Mouse (Mus musculus) left cerebral cortex, postnatal 4 days (tissue): ENCODE measurements around the gene Cdkl1. TPM values are rescaled to one million over a fixed set of nuclear protein-coding genes. Genes with fewer than 3 reads are reported as not detected.

ENCODE experiments used
- DNase-seq: peaks from one replicate; pipeline ENCODE4 v3.0.0-alpha.2; 2022
- intact Hi-C: fragments of 180-260 bp; cut with DNase I; formaldehyde crosslinking; loops from one replicate; pipeline ENCODE4 v1.15.1; 2025
- total RNA-seq, 2 experiments: library from RNA; stranded (reverse); gene quantifications; 2 replicates each; pipeline ENCODE4 v1.2.3; 2021

Gene Cdkl1
- total RNA-seq = 10 to 100 TPM; 39.4 to 40.8 TPM

GRCm38 (mm10) chr12:69790530-69791505, at the start of gene Cdkl1:
TSS of gene Cdkl1 (minus strand) at chr12:69791267.
- intact Hi-C loops = no loop called here

GRCm38 (mm10) chr12:69838376-69838775, 47.3 kb upstream of the Cdkl1 start:
- no peak for DNase-seq
- intact Hi-C loops = no loop called here

More at GRCm38 (mm10) chr12:69790530-69791505, at the start of gene Cdkl1:
- DNase-seq = peak; percentile 52

GRCm38 (mm10) chr12:69833982-69834604, 43.0 kb upstream of the Cdkl1 start:
- DNase-seq = no peak
- intact Hi-C loops = no loop called here

- intact Hi-C loops = no loop called here
- no peak for DNase-seq
These were observed 40.3 kb upstream of the Cdkl1 start for GRCm38 (mm10) chr12:69831239-69831910.

- intact Hi-C loops = no loop called here
- no peak for DNase-seq
These were observed 37.1 kb upstream of the Cdkl1 start for GRCm38 (mm10) chr12:69828214-69828613.

GRCm38 (mm10) chr12:69824881-69825597, 34.0 kb upstream of the Cdkl1 start:
- DNase-seq = no peak
- intact Hi-C loops = no loop called here

GRCm38 (mm10) chr12:69814272-69814671, 23.2 kb upstream of the Cdkl1 start:
- peak; percentile 8 for DNase-seq
- intact Hi-C loops = no loop called here

GRCm38 (mm10) chr12:69813596-69813995, 22.5 kb upstream of the Cdkl1 start:
- intact Hi-C loops = no loop called here
- no peak for DNase-seq

- intact Hi-C loops = no loop called here
- DNase-seq = no peak
These were observed 21.9 kb upstream of the Cdkl1 start for GRCm38 (mm10) chr12:69812986-69813385.

- no peak for DNase-seq
- intact Hi-C loops = no loop called here
These were observed 20.9 kb upstream of the Cdkl1 start for GRCm38 (mm10) chr12:69811976-69812375.

- no peak for DNase-seq
- intact Hi-C loops = no loop called here
These were observed 18.4 kb upstream of the Cdkl1 start for GRCm38 (mm10) chr12:69809439-69809838.

- intact Hi-C loops = no loop called here
- DNase-seq = no peak
These were observed 16.4 kb upstream of the Cdkl1 start for GRCm38 (mm10) chr12:69807399-69807985.

- DNase-seq = no peak
- intact Hi-C loops = no loop called here
These were observed 14.1 kb upstream of the Cdkl1 start for GRCm38 (mm10) chr12:69805148-69805547.

- no peak for DNase-seq
- intact Hi-C loops = no loop called here
These were observed 13.5 kb upstream of the Cdkl1 start for GRCm38 (mm10) chr12:69804393-69805070.

- intact Hi-C loops = no loop called here
- DNase-seq = no peak
These were observed 12.1 kb upstream of the Cdkl1 start for GRCm38 (mm10) chr12:69803196-69803595.

- intact Hi-C loops = no loop called here
- DNase-seq = no peak
These were observed 9.5 kb upstream of the Cdkl1 start for GRCm38 (mm10) chr12:69800586-69800985.

GRCm38 (mm10) chr12:69796311-69796710, 5.2 kb upstream of the Cdkl1 start:
- DNase-seq = no peak
- intact Hi-C loops = no loop called here

- intact Hi-C loops = no loop called here
These were observed 1.1 kb downstream of the Cdkl1 start for GRCm38 (mm10) chr12:69789766-69790529.

GRCm38 (mm10) chr12:69788380-69788779, 2.7 kb downstream of the Cdkl1 start:
- intact Hi-C loops = no loop called here
- DNase-seq = no peak

More at GRCm38 (mm10) chr12:69789766-69790529, 1.1 kb downstream of the Cdkl1 start:
- DNase-seq = no peak
